Mouse (Mus musculus) embryo, embryonic 9.5 days (tissue): Measurements from ENCODE around the gene Ahdc1.
"Not testable (repeated sequence)": the region's sequence is repeated elsewhere in the genome, so short reads cannot be mapped to it uniquely, and the experiment has no call there.

Source experiments
- DNase-seq: peaks from one replicate; pipeline ENCODE4 v3.0.0-alpha.2; 2017; ENCODE audit errors: extremely low spot score

Ahdc1 gene

GRCm38 (mm10) chr4:133096671-133097070 is 85.6 kb downstream of the Ahdc1 start:
- not testable (repeated sequence) for DNase-seq

- no peak for DNase-seq
These were observed 90.7 kb downstream of the Ahdc1 start for GRCm38 (mm10) chr4:133101751-133102150.

GRCm38 (mm10) chr4:133103525-133104193 is 92.6 kb downstream of the Ahdc1 start:
- DNase-seq, result no peak

GRCm38 (mm10) chr4:133104194-133104569 is 93.1 kb downstream of the Ahdc1 start:
- DNase-seq, result no peak

- no peak for DNase-seq
These were observed 95.6 kb downstream of the Ahdc1 start for GRCm38 (mm10) chr4:133106691-133107090.

- DNase-seq, result no peak
These were observed 96.8 kb downstream of the Ahdc1 start for GRCm38 (mm10) chr4:133107788-133108281.

- peak; percentile 25 for DNase-seq
These were observed 97.6 kb downstream of the Ahdc1 start for GRCm38 (mm10) chr4:133108481-133109334.

- no peak for DNase-seq
These were observed 98.3 kb downstream of the Ahdc1 start for GRCm38 (mm10) chr4:133109335-133109801.

GRCm38 (mm10) chr4:133112175-133112838 is 101.2 kb downstream of the Ahdc1 start:
- DNase-seq, result no peak

- no peak for DNase-seq
These were observed 102.4 kb downstream of the Ahdc1 start for GRCm38 (mm10) chr4:133113351-133113882.

- no peak for DNase-seq
These were observed 103.7 kb downstream of the Ahdc1 start for GRCm38 (mm10) chr4:133114762-133115161.

- no peak for DNase-seq
These were observed 104.8 kb downstream of the Ahdc1 start for GRCm38 (mm10) chr4:133115721-133116429.

- no peak for DNase-seq
These were observed 105.9 kb downstream of the Ahdc1 start for GRCm38 (mm10) chr4:133116756-133117470.

GRCm38 (mm10) chr4:133117556-133118411 is 106.7 kb downstream of the Ahdc1 start:
- peak; percentile 70 for DNase-seq

- no peak for DNase-seq
These were observed 107.8 kb downstream of the Ahdc1 start for GRCm38 (mm10) chr4:133118775-133119375.

- no peak for DNase-seq
These were observed 108.5 kb downstream of the Ahdc1 start for GRCm38 (mm10) chr4:133119579-133119978.

GRCm38 (mm10) chr4:133120833-133121321 is 109.8 kb downstream of the Ahdc1 start:
- DNase-seq, result no peak

- no peak for DNase-seq
These were observed 110.4 kb downstream of the Ahdc1 start for GRCm38 (mm10) chr4:133121416-133121815.
